Mouse (Mus musculus) common myeloid progenitor, adult 5-6 weeks (primary cell): ENCODE data around the gene Gtf2ird2. TPM values are rescaled to one million over a fixed set of nuclear protein-coding genes. Genes with fewer than 3 reads are reported as not detected.
A peak's percentile ranks its signal among the peaks of the same experiment; 100 is the strongest.

Source experiments
- ATAC-seq: replicated peaks from 2 replicates; pipeline ENCODE4 v1.8.0; 2016; ENCODE audit warnings: low read depth, mild to moderate bottlenecking, moderate TSS enrichment, inconsistent platforms; ENCODE audit not compliant: poor library complexity, severe bottlenecking
- total RNA-seq: library from RNA; stranded (forward); fragments of 200-1000, 187-1606 nt; gene quantifications from 2 replicates; pipeline ENCODE4 v1.2.3, GENCODE M21; 2017

The Gtf2ird2 gene
- total RNA-seq: 5.4 and 7.4 TPM in 2 replicates

DNA sequence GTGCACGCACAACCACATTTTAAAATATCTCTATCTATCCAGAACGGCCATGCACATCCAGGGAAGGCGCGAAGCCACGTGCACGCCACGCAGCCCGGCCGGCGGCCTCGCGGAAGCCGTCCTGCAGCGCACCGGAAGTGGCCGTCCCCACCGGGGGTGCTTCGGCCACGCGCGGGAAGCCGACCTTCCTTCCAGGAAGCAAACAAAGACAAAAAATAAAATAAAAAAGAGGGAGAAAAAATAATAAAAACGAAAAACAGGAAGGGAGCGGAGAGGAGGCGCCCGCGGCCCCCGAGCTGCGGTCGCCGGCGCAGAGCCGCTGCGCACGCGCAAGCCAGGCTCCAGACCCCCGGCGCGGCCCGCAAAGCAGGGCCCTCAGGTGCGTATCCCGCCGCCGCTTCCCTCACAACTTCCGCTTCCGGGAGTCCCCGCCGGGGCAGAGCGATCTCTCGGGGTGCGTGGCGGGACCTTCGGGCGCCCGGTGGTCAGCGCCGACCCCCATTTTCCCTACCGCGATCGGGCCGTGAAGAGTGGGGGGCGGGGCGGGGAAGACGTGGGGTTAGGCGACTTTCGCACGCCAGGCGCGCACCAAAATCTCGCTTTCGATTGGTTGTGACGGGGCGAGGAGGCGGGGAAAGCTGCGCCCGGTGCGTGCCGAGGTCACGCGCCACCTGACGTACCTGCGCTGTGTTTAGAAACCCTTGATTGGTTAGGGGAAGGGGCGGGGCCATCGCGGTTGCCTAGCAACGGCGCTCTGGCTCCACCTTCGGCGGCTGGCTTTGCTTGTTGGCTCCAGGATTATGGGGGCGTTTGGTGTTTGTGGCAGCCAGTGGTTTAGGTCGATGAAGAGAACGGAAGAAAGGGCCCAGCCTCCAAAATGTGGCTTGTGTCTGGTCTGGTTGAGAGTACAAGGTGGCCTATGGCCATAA lies at the start of gene Gtf2ird2:
Gene Gtf2ird2 (plus strand): TSS at position 140 of the 929 bp plus-strand sequence.
- peak; percentile 79 for ATAC-seq

GRCm38 (mm10) chr5:134136022-134136421 lies 47.8 kb upstream of the Gtf2ird2 start:
- no peak for ATAC-seq

GRCm38 (mm10) chr5:134137933-134138332 lies 45.9 kb upstream of the Gtf2ird2 start:
- ATAC-seq: no peak

GRCm38 (mm10) chr5:134139429-134139828 lies 44.4 kb upstream of the Gtf2ird2 start:
- no peak for ATAC-seq

- no peak for ATAC-seq
Observed at GRCm38 (mm10) chr5:134141236-134141635, 42.6 kb upstream of the Gtf2ird2 start.

- ATAC-seq: no peak
Observed at GRCm38 (mm10) chr5:134142381-134142780, 41.4 kb upstream of the Gtf2ird2 start.

GRCm38 (mm10) chr5:134144986-134145385 lies 38.8 kb upstream of the Gtf2ird2 start:
- ATAC-seq: no peak

DNA sequence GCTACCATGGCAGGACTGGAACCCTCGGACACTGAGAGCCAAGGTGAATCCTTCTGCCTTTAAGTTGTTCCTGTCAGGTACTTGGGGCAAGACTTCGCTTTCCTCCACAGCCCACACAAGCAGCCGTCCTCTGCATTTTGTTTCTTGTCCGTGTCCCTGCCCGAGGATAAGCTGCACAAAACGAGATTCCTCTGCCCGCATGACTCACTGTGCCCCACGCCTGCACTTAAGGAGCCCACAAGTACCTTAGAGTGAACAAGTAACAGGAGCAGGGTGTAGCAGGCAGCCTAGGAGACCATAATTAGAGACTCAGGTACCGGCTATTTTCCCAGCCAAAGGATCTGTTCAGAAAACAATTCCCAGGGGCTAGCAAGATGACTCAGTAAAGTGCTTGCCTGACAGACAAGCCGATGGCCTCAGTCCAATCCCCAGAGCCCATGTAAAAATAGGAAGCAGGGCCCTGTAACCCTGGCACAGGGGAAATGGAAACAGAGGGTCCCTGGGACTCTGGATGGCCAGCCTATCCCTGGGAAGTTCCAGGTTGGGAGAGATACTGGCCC lies 36.5 kb upstream of the Gtf2ird2 start:
- no peak for ATAC-seq

- ATAC-seq: no peak
Observed at GRCm38 (mm10) chr5:134148153-134148552, 35.7 kb upstream of the Gtf2ird2 start.

- no peak for ATAC-seq
Observed at GRCm38 (mm10) chr5:134151895-134152294, 31.9 kb upstream of the Gtf2ird2 start.

- ATAC-seq: no peak
Observed at GRCm38 (mm10) chr5:134155916-134156466, 27.8 kb upstream of the Gtf2ird2 start.

DNA sequence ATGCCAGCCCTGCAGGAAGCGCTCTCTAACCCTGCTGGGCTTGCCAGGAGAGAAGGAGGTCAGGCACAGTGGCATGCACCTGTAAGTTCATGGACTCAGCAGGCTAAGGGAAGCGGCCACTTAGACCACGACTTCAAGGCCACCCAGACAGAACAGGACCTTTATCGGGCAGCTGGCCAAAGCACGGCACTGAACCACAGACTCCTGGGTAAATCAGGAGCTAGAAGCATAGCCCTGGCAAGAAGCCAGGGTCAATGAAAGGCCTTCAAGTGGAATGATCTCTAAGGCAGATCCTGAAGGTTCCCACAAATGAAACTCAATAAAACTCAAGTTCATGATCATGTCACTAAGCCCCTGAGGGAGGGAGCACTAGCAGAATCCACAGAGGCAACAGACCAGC lies 19.1 kb upstream of the Gtf2ird2 start:
- ATAC-seq: no peak

- no peak for ATAC-seq
Observed at GRCm38 (mm10) chr5:134166642-134167041, 17.2 kb upstream of the Gtf2ird2 start.

DNA sequence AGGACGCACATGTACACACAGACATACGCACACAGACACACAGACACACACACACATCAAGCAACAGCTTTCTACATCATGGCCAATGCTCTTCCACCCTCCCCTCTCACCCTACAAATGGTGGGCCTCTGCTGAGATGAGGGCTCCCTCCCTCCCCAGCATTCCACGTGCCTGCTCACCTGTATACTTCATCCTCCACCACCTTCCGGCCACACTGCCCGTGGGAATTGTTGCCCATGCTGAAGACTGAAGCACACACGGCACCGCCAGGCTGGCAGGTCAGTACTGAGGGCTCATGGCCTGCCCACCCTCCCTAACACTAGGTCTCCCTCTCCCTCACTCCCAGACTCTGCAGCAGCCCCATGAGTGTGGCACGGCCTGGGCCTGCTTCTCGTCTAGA lies 15.8 kb upstream of the Gtf2ird2 start:
- ATAC-seq: no peak

GRCm38 (mm10) chr5:134169231-134169630 lies 14.6 kb upstream of the Gtf2ird2 start:
- no peak for ATAC-seq

- ATAC-seq: no peak
Observed at GRCm38 (mm10) chr5:134170167-134170566, 13.7 kb upstream of the Gtf2ird2 start.

DNA sequence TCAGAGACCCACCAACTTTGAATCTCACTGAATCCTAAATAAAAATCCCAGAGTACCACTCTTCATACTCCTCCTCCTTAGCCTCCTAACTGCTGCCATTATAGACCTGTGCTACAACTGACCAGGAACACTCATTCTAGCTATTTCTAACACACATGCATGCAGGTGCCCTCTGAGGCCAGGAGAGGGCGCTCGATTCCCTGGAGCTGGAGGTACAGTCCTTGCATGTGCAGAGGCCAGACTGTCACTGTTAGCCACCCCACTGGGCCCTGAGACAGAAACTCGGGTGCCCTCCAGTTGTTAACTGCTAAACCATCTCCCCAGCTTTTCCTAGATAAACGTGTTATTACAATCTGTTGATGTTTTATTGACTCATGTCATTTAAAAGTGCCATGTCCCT lies 10.6 kb upstream of the Gtf2ird2 start:
- ATAC-seq: peak; percentile 64

DNA sequence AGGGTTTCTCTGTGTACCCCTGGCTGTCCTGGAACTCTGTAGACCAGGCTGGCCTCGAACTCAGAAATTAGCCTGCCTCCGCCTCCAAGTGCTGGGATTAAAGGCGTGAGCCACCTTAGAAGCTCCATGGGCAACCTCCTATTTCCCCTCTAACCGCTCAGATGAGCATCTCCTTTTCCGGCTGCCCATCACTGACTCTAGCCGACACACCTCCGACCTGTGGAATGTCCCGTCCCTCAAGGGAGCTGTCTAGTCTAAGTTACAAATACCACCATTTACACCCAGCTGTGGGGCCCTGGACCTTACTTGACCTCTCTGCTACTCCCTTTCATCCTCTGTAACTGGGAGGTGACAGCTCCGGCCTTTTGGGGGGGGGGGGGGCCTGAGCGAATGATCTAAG lies 8.1 kb upstream of the Gtf2ird2 start:
- ATAC-seq: no peak

- ATAC-seq: peak; percentile 84
Observed at GRCm38 (mm10) chr5:134176169-134176881, 7.5 kb upstream of the Gtf2ird2 start, which contains the start of gene Rcc1l. Rcc1l (minus strand) TSS chr5:134176774.

DNA sequence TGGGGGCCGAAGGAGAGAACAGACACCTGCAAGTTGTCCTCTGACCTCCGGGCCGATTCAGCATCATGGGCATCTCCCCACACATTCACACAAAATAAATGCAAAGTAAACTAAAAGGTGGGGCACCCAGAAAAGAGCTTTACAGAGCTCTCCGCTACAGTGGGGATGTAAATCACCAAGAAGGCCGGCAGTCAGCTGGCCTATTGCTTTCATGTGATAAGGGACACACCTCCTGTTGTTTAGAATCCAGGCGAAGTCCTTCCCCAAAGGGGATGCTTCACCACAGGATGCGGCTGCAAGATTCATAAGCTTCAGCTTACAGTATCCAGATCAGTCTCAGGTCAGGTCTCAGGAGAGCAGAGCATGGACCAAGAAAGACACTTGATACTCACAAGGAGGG lies 5.3 kb upstream of the Gtf2ird2 start:
- ATAC-seq: no peak
